Mouse (Mus musculus): ENCODE data around the gene Minpp1. TPM values are rescaled to one million over a fixed set of nuclear protein-coding genes. Genes with fewer than 3 reads are reported as not detected.

Gene Minpp1
- total RNA-seq, 2 experiments from 2014 or later = 14.4 to 14.6 TPM

GRCm38 (mm10) chr19:32542784-32543490, 57.4 kb downstream of the Minpp1 start:
- intact Hi-C loops (cut with DNase I) = no loop called here
- TF ChIP-seq CTCF (IDR thresholded peaks at IDR 0.05) = no peak
- Histone ChIP-seq H3K27ac (no peak overlapping the region), H3K4me3 (no peak overlapping the region)
- no peak for DNase-seq

GRCm38 (mm10) chr19:32547396-32547795, 61.8 kb downstream of the Minpp1 start:
- intact Hi-C loops (cut with DNase I) = no loop called here
- peak; percentile 31 for DNase-seq
- Histone ChIP-seq H3K27ac (no peak overlapping the region), H3K4me3 (no peak overlapping the region)
- no peak for TF ChIP-seq CTCF (IDR thresholded peaks at IDR 0.05)

- no peak for DNase-seq
- TF ChIP-seq CTCF (IDR thresholded peaks at IDR 0.05) = no peak
- intact Hi-C loops (cut with DNase I) = no loop called here
- H3K27ac ChIP-seq = no peak overlapping the region
- H3K4me3 ChIP-seq = no peak overlapping the region
These were observed 62.6 kb downstream of the Minpp1 start for GRCm38 (mm10) chr19:32548202-32548601.

- intact Hi-C loops (cut with DNase I) = no loop called here
- Histone ChIP-seq H3K27ac (no peak overlapping the region), H3K4me3 (no peak overlapping the region)
- TF ChIP-seq CTCF (IDR thresholded peaks at IDR 0.05) = no peak
- no peak for DNase-seq
These were observed 64.9 kb downstream of the Minpp1 start for GRCm38 (mm10) chr19:32550446-32550845.

- intact Hi-C loops (cut with DNase I) = no loop called here
- no peak overlapping the region for H3K27ac ChIP-seq
These were observed 65.9 kb downstream of the Minpp1 start for GRCm38 (mm10) chr19:32551442-32551841.

GRCm38 (mm10) chr19:32552106-32552505, 66.5 kb downstream of the Minpp1 start:
- TF ChIP-seq CTCF (IDR thresholded peaks at IDR 0.05) = no peak
- intact Hi-C loops (cut with DNase I) = no loop called here
- no peak overlapping the region for H3K27ac ChIP-seq
- DNase-seq = no peak
- no peak overlapping the region for H3K4me3 ChIP-seq

More at GRCm38 (mm10) chr19:32551442-32551841, 65.9 kb downstream of the Minpp1 start:
- no peak overlapping the region for H3K4me3 ChIP-seq
- TF ChIP-seq CTCF (IDR thresholded peaks at IDR 0.05) = no peak
- DNase-seq = no peak

- no peak overlapping the region for H3K4me3 ChIP-seq
- intact Hi-C loops (cut with DNase I) = no loop called here
- TF ChIP-seq CTCF (IDR thresholded peaks at IDR 0.05) = no peak
- no peak overlapping the region for H3K27ac ChIP-seq
- DNase-seq = no peak
These were observed 67.7 kb downstream of the Minpp1 start for GRCm38 (mm10) chr19:32553310-32553709.

GRCm38 (mm10) chr19:32555257-32555656, 69.7 kb downstream of the Minpp1 start:
- DNase-seq = no peak
- Histone ChIP-seq H3K4me3 (no peak overlapping the region), H3K27ac (no peak overlapping the region)
- intact Hi-C loops (cut with DNase I) = no loop called here
- no peak for TF ChIP-seq CTCF (IDR thresholded peaks at IDR 0.05)

Other genes with a start within 250 kb of the Minpp1 start
- 10 to 100 TPM; 53.8 to 62.8 TPM for gene Sgms1, start 96.1 kb upstream of the Minpp1 start, total RNA-seq (2021)
- 10 to 100 TPM; 27.1 to 36.4 TPM for gene Rpl9-ps6, start 19.2 kb upstream of the Minpp1 start, total RNA-seq (2021)
- 1 to 10 TPM; 4.8 to 5.1 TPM for gene Papss2, start 110.0 kb downstream of the Minpp1 start, total RNA-seq (2021)